Mouse (Mus musculus): ENCODE results near the gene Gm11492. TPM values are rescaled to one million over a fixed set of nuclear protein-coding genes. Genes with fewer than 3 reads are reported as not detected.

Gene Gm11492
- polyA plus RNA-seq, 1 experiment, result not detected

GRCm38 (mm10) chr11:87553342-87553741, 13.1 kb upstream of the Gm11492 start:
- WGBS, result 82% methylated on average over 4 of the region's 4 CpGs
- H3K4me3 ChIP-seq (replicated peaks; ENCODE audit: extremely low read depth, low read depth, low read length), result no peak overlapping the region
- peaks cover 2% of the 10 kb centered on the region; the same call in 1 of the 2 replicates for H3K4me1 ChIP-seq (ENCODE audit: control insufficient read depth, insufficient read depth, low read length)
- TF ChIP-seq POLR2A (IDR thresholded peaks at IDR 0.05; ENCODE audit: borderline replicate concordance, extremely low read depth, low read depth, low read length), result no peak
- TF ChIP-seq CTCF (IDR thresholded peaks at IDR 0.05; ENCODE audit: insufficient read depth, low read length), result no peak
- no peak for DNase-seq

- Histone ChIP-seq H3K4me3 (replicated peaks; ENCODE audit: extremely low read depth, low read depth, low read length) (no peak overlapping the region), H3K4me1 (ENCODE audit: control insufficient read depth, insufficient read depth, low read length) (peaks cover 2% of the 10 kb centered on the region; the same call in 1 of the 2 replicates)
- peak; percentile 41 for DNase-seq
- TF ChIP-seq CTCF (IDR thresholded peaks at IDR 0.05; ENCODE audit: insufficient read depth, low read length) (no peak), POLR2A (IDR thresholded peaks at IDR 0.05; ENCODE audit: borderline replicate concordance, extremely low read depth, low read depth, low read length) (no peak)
- WGBS, result 20% methylated on average over 5 of the region's 5 CpGs
These were observed 12.1 kb upstream of the Gm11492 start for GRCm38 (mm10) chr11:87554386-87554785.

- 19% methylated on average over 2 of the region's 2 CpGs for WGBS
These were observed 11.2 kb upstream of the Gm11492 start for GRCm38 (mm10) chr11:87555106-87555703.

GRCm38 (mm10) chr11:87561208-87561607, 5.2 kb upstream of the Gm11492 start:
- H3K4me1 ChIP-seq (ENCODE audit: control insufficient read depth, insufficient read depth, low read length), result no peaks in the 10 kb centered on the region
- no peak for DNase-seq
- WGBS, result 56% methylated on average over 6 of the region's 6 CpGs
- no peak overlapping the region for H3K4me3 ChIP-seq (replicated peaks; ENCODE audit: extremely low read depth, low read depth, low read length)
- TF ChIP-seq CTCF (IDR thresholded peaks at IDR 0.05; ENCODE audit: insufficient read depth, low read length) (no peak), POLR2A (IDR thresholded peaks at IDR 0.05; ENCODE audit: borderline replicate concordance, extremely low read depth, low read depth, low read length) (no peak)

More at GRCm38 (mm10) chr11:87555106-87555703, 11.2 kb upstream of the Gm11492 start:
- Histone ChIP-seq H3K4me1 (ENCODE audit: control insufficient read depth, insufficient read depth, low read length) (peaks cover 2% of the 10 kb centered on the region; the same call in 1 of the 2 replicates), H3K4me3 (replicated peaks; ENCODE audit: extremely low read depth, low read depth, low read length) (no peak overlapping the region)
- TF ChIP-seq POLR2A (IDR thresholded peaks at IDR 0.05; ENCODE audit: borderline replicate concordance, extremely low read depth, low read depth, low read length), result no peak
- no peak for TF ChIP-seq CTCF (IDR thresholded peaks at IDR 0.05; ENCODE audit: insufficient read depth, low read length)
- no peak for DNase-seq

GRCm38 (mm10) chr11:87568255-87568953, 2.0 kb downstream of the Gm11492 start, which contains the start of gene Sept4:
Gene Sept4 (plus strand): TSS chr11:87568903.
- Histone ChIP-seq H3K4me3 (replicated peaks; ENCODE audit: extremely low read depth, low read depth, low read length) (no peak within 1 kb of the TSS), H3K4me1 (ENCODE audit: control insufficient read depth, insufficient read depth, low read length) (peaks cover 6% of the 10 kb centered on the region; the same call in 1 of the 2 replicates)
- 76% methylated on average over 7 of the region's 7 CpGs for WGBS
- DNase-seq, result no peak
- no peak for TF ChIP-seq CTCF (IDR thresholded peaks at IDR 0.05; ENCODE audit: insufficient read depth, low read length)
- TF ChIP-seq POLR2A (IDR thresholded peaks at IDR 0.05; ENCODE audit: borderline replicate concordance, extremely low read depth, low read depth, low read length), result no peak

- TF ChIP-seq POLR2A (IDR thresholded peaks at IDR 0.05; ENCODE audit: borderline replicate concordance, extremely low read depth, low read depth, low read length), result no peak
- TF ChIP-seq CTCF (IDR thresholded peaks at IDR 0.05; ENCODE audit: insufficient read depth, low read length), result no peak
- peaks cover 6% of the 10 kb centered on the region; the same call in 1 of the 2 replicates for H3K4me1 ChIP-seq (ENCODE audit: control insufficient read depth, insufficient read depth, low read length)
- no peak for DNase-seq
- WGBS, result 67% methylated on average over 5 of the region's 5 CpGs
- no peak overlapping the region for H3K4me3 ChIP-seq (replicated peaks; ENCODE audit: extremely low read depth, low read depth, low read length)
These were observed 4.3 kb downstream of the Gm11492 start for GRCm38 (mm10) chr11:87570743-87571142.

GRCm38 (mm10) chr11:87571361-87571950, 5.0 kb downstream of the Gm11492 start:
- no peak overlapping the region for H3K4me3 ChIP-seq (replicated peaks; ENCODE audit: extremely low read depth, low read depth, low read length)
- H3K4me1 ChIP-seq (ENCODE audit: control insufficient read depth, insufficient read depth, low read length), result peaks cover 6% of the 10 kb centered on the region; the same call in 1 of the 2 replicates
- TF ChIP-seq CTCF (IDR thresholded peaks at IDR 0.05; ENCODE audit: insufficient read depth, low read length), result no peak
- TF ChIP-seq POLR2A (IDR thresholded peaks at IDR 0.05; ENCODE audit: borderline replicate concordance, extremely low read depth, low read depth, low read length), result no peak
- 71% methylated on average over 1 of the region's 1 CpGs for WGBS
- DNase-seq, result no peak

- DNase-seq, result no peak
- TF ChIP-seq POLR2A (IDR thresholded peaks at IDR 0.05; ENCODE audit: borderline replicate concordance, extremely low read depth, low read depth, low read length), result no peak
- no peak for TF ChIP-seq CTCF (IDR thresholded peaks at IDR 0.05; ENCODE audit: insufficient read depth, low read length)
- Histone ChIP-seq H3K4me3 (replicated peaks; ENCODE audit: extremely low read depth, low read depth, low read length) (no peak overlapping the region), H3K4me1 (ENCODE audit: control insufficient read depth, insufficient read depth, low read length) (peaks cover 11% of the 10 kb centered on the region; the same call in 1 of the 2 replicates)
- 66% methylated on average over 7 of the region's 7 CpGs for WGBS
These were observed 7.3 kb downstream of the Gm11492 start for GRCm38 (mm10) chr11:87573751-87574150.

- WGBS, result 56% methylated on average over 21 of the region's 21 CpGs
- H3K4me1 ChIP-seq (ENCODE audit: control insufficient read depth, insufficient read depth, low read length), result peaks cover 11% of the 10 kb centered on the region; the same call in 1 of the 2 replicates
- no peak for DNase-seq
- TF ChIP-seq CTCF (IDR thresholded peaks at IDR 0.05; ENCODE audit: insufficient read depth, low read length) (no peak), POLR2A (IDR thresholded peaks at IDR 0.05; ENCODE audit: borderline replicate concordance, extremely low read depth, low read depth, low read length) (no peak)
- H3K4me3 ChIP-seq (replicated peaks; ENCODE audit: extremely low read depth, low read depth, low read length), result no peak overlapping the region
These were observed 8.2 kb downstream of the Gm11492 start for GRCm38 (mm10) chr11:87574520-87575180.
